Mouse (Mus musculus) E14TG2a.4 (cell line): Measurements from ENCODE around the gene Wdr53.
"Not testable (repeated sequence)": the region's sequence is repeated elsewhere in the genome, so short reads cannot be mapped to it uniquely, and the experiment has no call there.

Experiments used
- H3K27me3 ChIP-seq: 2 replicates; pipeline ENCODE4 v1.6.1; 2014; ENCODE audit warnings: low read length, control low read depth; ENCODE audit not compliant: insufficient read depth
- H3K36me3 ChIP-seq: 2 replicates; pipeline ENCODE4 v1.6.1; 2014; ENCODE audit warnings: low read length, control low read depth; ENCODE audit not compliant: insufficient read depth
- H3K4me1 ChIP-seq: replicated peaks from 2 replicates; pipeline ENCODE4 v1.6.1; 2014; ENCODE audit warnings: low read depth, low read length, control low read depth
- H3K4me3 ChIP-seq: replicated peaks from 2 replicates; pipeline ENCODE4 v1.5.1; 2014; ENCODE audit warnings: mild to moderate bottlenecking, low read length
- H3K9me3 ChIP-seq: 2 replicates; pipeline ENCODE4 v1.6.1; 2014; ENCODE audit warnings: low read length, control low read depth
- CTCF ChIP-seq: conservative IDR thresholded peaks from 2 replicates; pipeline ENCODE4 v1.5.1; 2014; ENCODE audit warnings: low read length
- NANOG ChIP-seq: IDR thresholded peaks from 2 replicates; pipeline ENCODE4 v1.6.1; 2014; ENCODE audit warnings: borderline replicate concordance, low read length, mixed read lengths
- POU5F1 ChIP-seq: IDR thresholded peaks from 2 replicates; pipeline ENCODE4 v1.6.1; 2014; ENCODE audit warnings: low read length, borderline replicate concordance

Gene Wdr53

DNA sequence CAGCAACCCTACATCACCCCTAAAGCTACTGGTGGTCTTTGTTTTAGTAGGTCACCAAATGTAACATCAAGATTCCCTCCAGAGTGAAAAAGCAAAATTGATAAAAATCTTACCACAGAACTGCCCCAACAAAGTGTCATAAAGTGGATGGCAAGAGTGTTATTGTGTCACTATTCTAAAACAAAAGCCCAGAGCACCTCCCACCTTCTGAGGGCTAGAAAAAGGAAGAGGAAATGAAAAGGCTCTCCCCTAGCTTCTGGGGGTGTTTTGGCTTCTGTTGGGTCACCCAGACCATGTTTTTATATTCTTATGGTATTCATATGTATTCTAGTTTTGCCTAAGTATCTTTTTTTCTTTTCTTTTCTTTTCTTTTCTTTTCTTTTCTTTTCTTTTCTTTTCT, 24.6 kb upstream of the Wdr53 start:
- no peak for TF ChIP-seq CTCF
- TF ChIP-seq NANOG = no peak
- TF ChIP-seq POU5F1 = no peak
- Histone ChIP-seq H3K36me3 (no peaks in the 10 kb centered on the region), H3K4me1 (no peaks in the 10 kb centered on the region), H3K4me3 (no peak overlapping the region), H3K27me3 (no peaks in the 10 kb centered on the region), H3K9me3 (no peaks in the 10 kb centered on the region)

DNA sequence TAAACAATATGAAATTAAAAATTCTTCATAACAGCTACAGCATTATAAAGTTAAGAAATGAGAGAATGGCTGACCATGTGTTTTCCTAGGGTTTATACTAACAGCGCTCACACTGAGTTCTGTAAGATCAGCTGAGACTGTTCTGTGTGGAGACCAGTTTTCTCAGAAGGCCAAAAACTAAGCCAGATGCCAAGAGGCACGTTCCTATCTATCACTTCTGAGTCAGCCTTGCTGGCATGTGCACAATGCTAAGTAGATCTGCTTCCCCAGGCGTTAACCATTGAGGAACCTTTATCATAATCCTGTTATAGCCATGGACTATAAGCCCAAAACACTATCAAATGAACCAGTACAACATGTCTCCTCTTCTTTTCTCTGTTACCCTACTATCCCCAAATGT, 15.0 kb upstream of the Wdr53 start:
- H3K4me1 ChIP-seq, H3K9me3 ChIP-seq, H3K4me3 ChIP-seq, H3K27me3 ChIP-seq: not testable (repeated sequence)
- H3K36me3 ChIP-seq = peaks cover 46% of the 10 kb centered on the region

GRCm38 (mm10) chr16:32237930-32238680, 8.9 kb upstream of the Wdr53 start:
- TF ChIP-seq CTCF = no peak
- TF ChIP-seq NANOG = no peak
- no peak for TF ChIP-seq POU5F1
- no peaks in the 10 kb centered on the region for H3K27me3 ChIP-seq
- no peaks in the 10 kb centered on the region for H3K9me3 ChIP-seq
- H3K4me3 ChIP-seq = no peak overlapping the region
- H3K36me3 ChIP-seq = peaks cover 56% of the 10 kb centered on the region
- H3K4me1 ChIP-seq = peaks cover 18% of the 10 kb centered on the region

DNA sequence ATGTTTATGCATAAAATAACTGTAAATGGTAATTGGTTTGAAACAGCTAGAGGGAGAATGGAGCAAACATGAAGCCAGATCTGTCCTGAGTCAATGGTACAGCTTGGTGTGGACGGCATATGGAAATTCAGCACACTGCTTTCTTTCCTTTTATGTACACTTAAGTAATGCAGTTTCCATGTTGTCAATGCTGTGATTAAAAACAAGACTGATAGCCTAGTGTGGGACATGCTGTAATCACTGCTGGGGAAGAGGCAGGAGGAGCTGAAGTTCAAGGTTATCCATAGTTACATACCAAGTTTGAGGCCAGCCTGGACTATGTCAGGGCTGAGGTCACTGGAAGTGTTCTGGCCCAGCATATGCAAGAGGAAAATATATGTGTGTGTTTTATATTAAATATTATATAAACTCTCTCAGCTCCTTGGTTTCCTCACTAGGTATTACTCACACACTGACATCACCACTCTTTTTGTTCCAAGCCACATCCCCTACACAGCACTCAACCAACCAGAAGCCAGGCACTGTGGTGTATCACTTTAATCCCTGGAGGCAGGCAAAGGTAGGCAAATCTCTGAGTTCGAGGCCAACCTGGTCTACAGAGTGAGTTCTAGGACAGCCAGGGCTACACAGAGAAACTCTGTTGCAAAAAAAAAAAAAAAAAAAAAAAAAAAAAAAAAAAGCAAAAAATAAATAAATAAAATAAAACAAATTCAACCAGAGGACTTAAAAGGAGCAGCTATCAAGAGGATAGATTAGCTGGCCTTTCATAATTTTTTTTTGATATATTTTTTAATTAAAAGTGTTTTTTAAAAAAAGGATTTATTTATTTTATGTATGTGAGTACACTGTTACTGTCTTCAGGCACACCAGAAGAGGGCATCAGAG, 7.4 kb upstream of the Wdr53 start:
- Histone ChIP-seq H3K4me3 (no peak overlapping the region), H3K4me1 (peaks cover 28% of the 10 kb centered on the region), H3K9me3 (no peaks in the 10 kb centered on the region), H3K36me3 (peaks cover 46% of the 10 kb centered on the region), H3K27me3 (no peaks in the 10 kb centered on the region)
- TF ChIP-seq POU5F1 (no peak), NANOG (no peak), CTCF (no peak)

DNA sequence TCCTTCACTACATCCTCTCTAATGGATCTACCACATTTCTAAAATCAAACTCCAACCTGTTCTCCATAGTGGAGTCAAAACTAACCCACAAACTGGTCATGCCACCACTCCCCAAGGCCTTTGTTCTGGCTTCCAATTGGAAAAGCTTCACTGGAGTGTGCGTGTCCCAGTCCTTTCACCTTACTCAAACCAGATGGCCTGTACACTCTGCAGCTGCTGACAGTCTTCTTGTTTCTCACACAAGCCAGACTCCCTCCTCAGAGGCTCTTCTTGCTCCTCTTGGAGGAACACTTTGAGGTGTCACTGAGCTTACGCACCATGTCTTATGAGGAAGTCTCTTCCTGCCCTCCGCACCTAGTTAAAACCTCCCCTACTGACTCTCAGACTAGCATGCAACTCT, 3.1 kb upstream of the Wdr53 start:
- H3K36me3 ChIP-seq = peaks cover 19% of the 10 kb centered on the region
- H3K9me3 ChIP-seq = no peaks in the 10 kb centered on the region
- H3K4me1 ChIP-seq = peaks cover 44% of the 10 kb centered on the region
- H3K27me3 ChIP-seq = no peaks in the 10 kb centered on the region
- TF ChIP-seq POU5F1 = no peak
- no peak for TF ChIP-seq CTCF
- no peak for TF ChIP-seq NANOG
- H3K4me3 ChIP-seq = no peak overlapping the region

DNA sequence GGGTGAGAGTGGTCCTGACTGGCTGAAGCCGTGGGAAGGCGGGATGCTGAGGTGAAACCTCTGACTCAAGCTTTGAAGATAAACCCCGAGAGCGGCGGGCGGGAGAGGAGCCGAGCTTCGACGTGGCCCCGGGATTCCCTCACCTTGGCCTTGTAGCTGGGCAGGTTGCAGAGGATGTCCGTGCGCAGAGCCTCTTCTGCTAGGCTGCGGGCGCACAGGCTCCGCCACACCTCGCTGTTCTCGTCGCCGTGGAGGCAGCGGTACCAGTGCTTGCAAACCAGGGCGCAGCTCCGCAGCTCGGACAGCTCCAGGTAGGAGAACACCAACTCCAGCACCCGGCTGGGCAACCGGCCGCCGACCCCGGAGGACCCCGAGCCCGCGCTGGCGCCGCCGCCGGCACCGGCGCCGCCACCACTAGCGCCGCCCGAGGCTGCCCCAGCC, 656 bp upstream of the Wdr53 start:
- H3K27me3 ChIP-seq = no peaks in the 10 kb centered on the region
- H3K9me3 ChIP-seq = no peaks in the 10 kb centered on the region
- no peak for TF ChIP-seq POU5F1
- no peak for TF ChIP-seq CTCF
- TF ChIP-seq NANOG = no peak
- peaks cover 38% of the 10 kb centered on the region for H3K4me1 ChIP-seq
- H3K4me3 ChIP-seq = peak overlapping the region; percentile 88
- peaks cover 23% of the 10 kb centered on the region for H3K36me3 ChIP-seq

DNA sequence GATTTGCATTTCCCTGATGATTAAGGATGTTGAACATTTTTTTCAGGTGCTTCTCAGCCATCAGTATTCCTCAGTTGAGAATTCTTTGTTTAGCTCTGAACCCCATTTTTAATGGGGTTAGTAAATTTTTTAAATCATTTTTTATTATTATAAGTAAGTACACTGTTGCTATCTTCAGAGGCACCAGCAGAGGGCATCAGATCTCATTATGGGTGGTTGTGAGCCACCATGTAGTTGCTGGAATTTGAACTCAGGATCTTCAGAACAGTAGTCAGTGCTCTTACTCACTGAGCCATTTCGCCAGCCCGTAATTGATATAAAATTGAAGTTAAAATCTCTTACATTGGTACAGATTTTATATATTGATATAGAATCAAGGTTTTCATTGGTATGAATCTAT, 17.2 kb downstream of the Wdr53 start:
- H3K9me3 ChIP-seq, H3K4me1 ChIP-seq, H3K4me3 ChIP-seq, H3K27me3 ChIP-seq, H3K36me3 ChIP-seq: not testable (repeated sequence)
- TF ChIP-seq CTCF = peak; percentile 39

DNA sequence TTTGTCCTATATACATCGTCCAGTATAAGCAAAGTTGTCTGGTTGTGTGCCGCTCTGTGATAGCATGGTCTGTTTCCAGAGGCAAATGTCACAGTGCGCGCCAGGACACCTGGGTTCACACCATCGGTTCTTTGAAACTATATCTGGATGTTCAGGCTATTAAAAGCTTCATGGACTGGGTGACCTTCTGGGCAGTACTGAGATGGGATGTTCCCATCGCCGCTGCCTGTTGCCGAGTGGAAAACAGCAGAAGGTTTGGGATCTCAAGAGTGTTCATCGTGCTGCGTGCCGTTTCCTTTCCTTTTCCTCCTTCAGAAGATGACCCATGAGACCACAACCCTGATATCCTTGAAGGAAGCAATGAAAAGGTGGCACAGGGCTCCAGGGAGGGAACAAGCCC, 24.3 kb downstream of the Wdr53 start, which contains the start of gene Smco1:
Smco1 (plus strand) TSS at position 178 of the 400 bp plus-strand sequence.
- no peak within 1 kb of the TSS for H3K4me3 ChIP-seq
- no peaks in the 10 kb centered on the region for H3K9me3 ChIP-seq
- no peaks in the 10 kb centered on the region for H3K27me3 ChIP-seq
- H3K4me1 ChIP-seq = peaks cover 26% of the 10 kb centered on the region
- TF ChIP-seq POU5F1 = no peak
- no peak for TF ChIP-seq CTCF
- no peak for TF ChIP-seq NANOG
- H3K36me3 ChIP-seq = no peaks in the 10 kb centered on the region
